Mouse (Mus musculus) erythroblast, embryonic 14.5 days (primary cell): ENCODE measurements at regions not wholly inside any gene's neighbourhood (a gene's known extent, or its start where the extent isn't known, plus 50 kb on each side); places are given as distances from the start of the nearest gene placed in this dataset.

Experiments
- GATA1 ChIP-seq: IDR thresholded peaks from 2 replicates; pipeline ENCODE4 v1.6.1; 2012; ENCODE audit warnings: low read length, inconsistent platforms, mixed read lengths
- TAL1 ChIP-seq: IDR thresholded peaks from 3 replicates; pipeline ENCODE4 v1.6.1; 2012; ENCODE audit warnings: low read length, inconsistent platforms, mixed read lengths

- TF ChIP-seq GATA1 (no peak), TAL1 (no peak)
Observed at GRCm38 (mm10) chr1:137331746-137332107, 371.5 kb upstream of the Nr5a2 start.
